Mouse (Mus musculus) right cerebral cortex, adult 2 months (tissue): ENCODE measurements around the gene Slc39a11.

Experiments
- DNase-seq, 2 experiments: peaks; one replicate each; pipeline ENCODE4 v3.0.0; 2021 to 2022; ENCODE audit warnings: low spot score in 2 of 2

The Slc39a11 gene

DNA sequence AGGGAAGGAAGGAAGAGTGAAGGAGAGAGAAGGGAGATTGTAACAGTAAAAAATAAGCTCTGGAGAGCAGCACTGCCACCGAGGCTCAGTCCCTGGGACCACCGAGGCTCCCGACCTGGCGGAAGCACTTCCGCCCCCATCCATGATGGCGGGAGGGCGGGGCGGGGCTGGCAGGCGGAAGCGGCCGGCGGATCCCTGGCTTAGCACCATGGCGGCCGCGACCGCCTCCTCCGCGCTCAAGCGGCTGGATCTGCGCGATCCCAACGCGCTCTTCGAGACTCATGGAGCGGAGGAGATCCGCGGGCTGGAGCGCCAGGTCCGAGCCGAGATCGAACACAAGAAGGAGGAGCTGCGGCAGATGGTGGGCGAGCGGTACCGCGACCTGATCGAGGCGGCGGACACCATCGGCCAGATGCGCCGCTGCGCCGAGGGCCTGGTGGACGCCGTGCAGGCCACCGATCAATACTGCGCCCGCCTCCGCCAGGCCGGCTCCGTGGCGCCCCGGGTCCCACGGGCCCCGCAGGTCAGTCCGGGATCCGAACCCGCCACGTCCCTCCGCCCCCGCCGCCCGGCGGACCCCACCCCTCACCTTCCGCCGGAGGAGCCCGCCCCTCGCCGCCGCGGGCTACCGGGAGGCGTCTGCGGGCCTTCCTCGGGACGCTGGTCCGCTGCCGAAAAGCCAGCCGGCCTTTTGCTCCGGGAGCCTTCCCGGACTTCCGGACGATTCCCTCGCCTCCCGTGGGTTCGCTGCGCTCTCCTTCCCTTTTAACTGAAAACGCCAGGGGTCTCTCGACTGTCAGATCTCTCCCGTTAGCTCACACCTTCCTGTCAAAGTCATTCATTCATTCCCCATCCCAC is at the start of gene Slc39a11:
Slc39a11 (minus strand) TSS at position 727 of the 858 bp plus-strand sequence.
- DNase-seq, result peak in 1 of 2 experiments; percentile 74

DNA sequence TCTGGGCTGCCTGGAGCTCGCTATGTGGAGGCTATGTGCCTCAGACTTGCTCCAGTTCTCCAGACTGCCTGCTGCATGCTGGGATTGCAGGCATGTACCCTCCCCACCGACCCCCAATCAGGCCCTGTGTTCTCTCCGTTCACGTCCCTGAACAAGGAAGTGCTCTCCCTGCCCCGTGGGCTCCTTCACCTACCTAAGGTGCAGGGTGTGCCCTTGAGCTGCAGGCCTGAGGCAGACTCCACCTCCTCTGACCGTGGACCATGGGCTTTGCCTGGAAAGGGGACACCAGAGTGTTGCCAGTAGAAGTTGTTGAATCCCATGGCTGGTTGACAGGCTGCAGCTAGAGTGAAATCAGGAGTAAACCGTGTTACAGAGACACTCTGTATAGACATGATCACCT is 49.8 kb upstream of the Slc39a11 start:
- no peak for DNase-seq

DNA sequence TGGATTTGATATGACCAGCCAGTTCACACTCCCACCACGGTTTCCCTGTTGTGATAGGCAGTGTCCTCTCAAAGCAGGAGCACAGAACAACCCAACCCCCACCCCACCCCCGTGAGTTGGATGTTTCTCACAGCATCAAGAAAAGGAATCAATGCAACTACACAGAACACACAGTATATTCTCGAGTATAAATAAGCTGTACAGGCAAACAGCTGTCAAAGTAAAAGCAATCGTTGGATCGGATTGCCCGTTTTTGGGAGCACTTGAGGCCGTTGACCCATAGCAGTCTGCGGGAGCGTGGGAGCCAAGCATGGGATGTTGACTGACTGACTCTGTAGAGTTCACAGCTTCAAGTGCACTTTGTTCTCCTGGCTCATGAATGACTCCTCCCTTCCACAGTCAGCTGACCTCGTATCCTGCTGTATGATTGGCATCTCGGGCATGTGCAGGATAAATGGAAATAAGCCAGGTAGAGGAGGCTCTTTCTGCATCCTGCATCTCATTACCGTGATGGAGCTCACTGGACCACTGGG is 48.2 kb upstream of the Slc39a11 start:
- no peak for DNase-seq

DNA sequence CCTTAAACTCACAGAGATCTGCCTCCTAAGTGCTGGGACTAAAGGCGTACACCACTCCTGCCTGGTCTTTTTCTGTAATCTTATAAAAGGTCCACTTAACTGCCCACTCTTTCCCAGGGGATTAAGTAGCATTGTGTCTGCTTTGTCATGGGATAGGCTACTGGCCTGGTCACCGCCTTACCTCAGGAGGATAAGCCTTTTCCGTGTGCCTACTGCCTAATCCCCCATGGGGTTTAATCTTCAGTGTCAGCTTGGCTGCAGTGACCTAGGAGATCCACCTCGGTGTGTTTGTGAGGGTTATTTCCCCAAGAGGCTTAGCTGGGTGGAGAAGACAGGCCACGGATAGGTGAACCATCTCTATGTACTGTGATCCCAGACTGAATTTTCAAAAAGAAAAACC is 47.7 kb upstream of the Slc39a11 start:
- no peak for DNase-seq

DNA sequence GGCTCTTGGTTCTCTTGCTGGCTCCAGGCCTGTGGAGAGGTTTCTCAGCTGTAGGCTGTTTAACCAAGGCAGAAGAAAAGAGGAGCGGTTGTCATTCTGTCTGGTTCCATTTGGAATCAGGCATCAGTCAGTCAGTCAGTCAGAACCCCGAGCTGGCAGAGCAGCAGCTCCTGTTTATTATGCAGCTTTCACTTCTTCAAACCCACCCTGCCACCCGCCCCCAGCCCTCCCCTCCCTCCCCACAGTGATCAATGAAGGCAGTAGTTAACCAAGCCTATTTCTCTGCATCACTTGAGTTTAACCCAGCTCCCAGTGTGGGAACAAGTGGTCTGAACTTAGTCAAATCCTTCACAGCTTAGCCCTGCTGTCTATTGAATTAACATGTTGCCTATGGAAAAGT is 42.0 kb upstream of the Slc39a11 start:
- no peak for DNase-seq

DNA sequence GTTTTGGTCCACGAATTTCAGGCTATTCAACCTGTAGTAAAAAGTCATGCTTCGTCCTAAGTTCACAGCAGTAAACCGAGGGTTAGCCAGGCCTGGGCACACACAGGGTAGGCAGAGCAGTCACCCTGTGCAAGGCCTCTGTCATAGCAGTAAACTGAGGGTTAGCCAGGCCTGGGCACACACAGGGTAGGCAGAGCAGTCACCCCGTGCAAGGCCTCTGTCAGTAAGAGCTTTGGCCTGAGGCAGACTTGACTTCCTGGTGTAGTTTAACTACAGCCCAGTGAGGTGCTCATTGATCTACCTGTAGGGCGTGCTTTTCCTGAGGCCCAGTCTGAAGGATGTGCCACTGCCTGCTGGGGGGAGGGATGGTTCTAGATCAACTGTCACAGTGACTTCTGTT is 41.4 kb upstream of the Slc39a11 start:
- no peak for DNase-seq

DNA sequence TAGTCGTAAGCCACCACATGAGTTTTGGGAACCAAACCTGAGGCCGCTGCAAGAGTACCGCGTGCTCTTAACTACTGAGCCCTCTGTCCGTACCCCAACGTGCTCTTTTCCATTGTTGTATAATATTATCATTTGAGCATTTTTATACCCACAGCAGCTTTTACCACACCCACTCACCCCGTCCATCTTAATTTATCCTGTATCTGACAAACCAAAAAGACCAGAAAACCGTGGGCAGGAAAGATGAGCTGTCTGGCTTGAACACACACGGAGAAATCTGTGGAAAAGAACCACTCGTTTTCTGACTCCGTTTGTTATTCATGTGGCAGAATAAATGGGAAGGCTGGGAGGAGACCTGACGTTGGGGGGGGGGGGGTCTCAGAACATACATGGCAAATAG is 40.6 kb upstream of the Slc39a11 start:
- peak; percentile 55 to 56 for DNase-seq

DNA sequence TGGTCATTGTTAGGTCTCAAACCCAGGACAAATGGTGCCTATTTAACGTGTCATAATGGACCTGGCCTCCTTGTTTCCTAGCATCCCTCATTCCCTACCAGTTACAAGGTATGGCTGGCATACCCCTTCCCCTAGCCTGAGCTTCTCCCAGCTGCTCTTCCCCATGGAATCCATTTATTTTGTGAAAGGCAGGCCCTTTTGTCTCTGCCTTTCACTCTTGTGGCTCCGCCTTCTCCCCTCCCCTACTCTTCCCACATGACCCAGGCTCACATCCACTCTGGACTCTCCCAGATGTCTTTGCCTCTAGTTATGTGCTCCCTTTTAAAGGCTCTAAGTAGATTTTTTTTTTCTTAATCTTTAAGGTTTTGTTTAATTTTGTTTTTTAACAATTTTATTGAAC is 37.2 kb upstream of the Slc39a11 start:
- DNase-seq, result no peak

DNA sequence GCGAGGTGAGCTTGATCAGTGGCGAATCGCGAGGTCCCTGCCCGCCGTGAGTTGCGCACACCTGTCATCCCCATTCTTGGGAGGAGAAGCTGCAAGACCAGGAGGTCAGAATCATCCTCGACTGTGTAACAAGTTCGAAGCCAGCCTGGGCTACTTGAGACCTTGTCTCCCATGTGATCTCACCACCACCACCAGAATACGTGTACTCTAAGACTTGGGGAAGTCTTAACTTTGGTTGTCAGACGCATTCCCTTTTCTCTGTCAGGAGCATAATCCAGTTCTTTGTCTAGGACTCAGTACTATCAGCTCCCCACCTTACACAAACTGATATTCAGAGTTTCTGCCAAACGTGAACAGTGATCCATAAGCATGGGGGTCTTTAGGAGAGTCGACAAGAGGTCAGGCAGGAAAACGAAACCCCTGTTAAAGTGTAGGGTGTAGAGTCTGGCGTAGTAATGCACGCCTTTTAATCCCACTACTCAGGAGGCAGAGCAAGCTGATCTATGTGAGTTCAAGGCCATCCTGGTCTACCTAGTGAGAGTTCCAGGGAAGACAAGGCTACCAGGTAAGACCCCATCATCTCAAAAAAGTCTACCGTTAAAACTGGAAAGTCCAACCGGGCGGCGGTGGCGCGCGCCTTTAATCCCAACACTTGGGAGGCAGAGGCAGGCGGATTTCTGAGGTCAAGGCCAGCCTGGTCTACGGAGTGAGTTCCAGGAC is 35.0 kb upstream of the Slc39a11 start:
- DNase-seq, result no peak

DNA sequence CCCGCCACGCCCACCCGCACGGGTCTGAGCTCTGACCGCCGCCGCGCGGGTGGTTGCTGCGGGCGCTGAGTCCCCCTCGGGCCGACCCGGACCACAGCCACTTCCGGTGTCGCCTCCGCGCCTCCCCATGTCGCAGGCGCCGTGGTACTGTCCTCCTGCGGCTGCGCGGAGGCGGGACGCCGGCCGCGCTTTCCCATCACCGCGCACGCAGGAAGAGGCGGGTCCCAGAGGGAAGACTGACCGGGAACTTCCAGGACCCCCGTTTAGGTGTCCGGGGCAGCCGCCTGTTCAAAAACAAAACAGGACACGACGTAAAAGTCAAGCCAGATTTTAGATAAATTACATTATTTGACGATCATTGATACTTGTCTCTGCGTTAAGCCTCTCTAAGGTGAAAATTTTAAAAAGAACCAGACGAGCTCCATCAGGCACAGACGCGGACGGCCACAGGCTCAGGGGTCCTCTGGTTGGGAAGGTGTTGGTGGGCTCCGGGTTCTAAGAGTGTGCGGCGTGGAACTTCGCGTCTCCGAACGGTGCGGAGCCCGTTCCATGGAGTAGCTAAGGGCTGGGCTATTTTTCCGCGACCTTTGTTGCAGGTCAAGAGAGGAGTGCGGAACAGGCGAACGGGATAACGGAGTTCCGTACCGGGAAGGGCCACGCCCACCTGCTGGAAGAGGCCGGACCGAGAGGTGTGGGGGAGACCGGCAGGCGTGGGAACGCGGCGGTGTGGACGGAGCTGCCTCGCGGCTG is 34.3 kb upstream of the Slc39a11 start, which contains the start of the genes Fam104a and D11Wsu47e:
Fam104a (minus strand) TSS at position 199 of the 750 bp plus-strand sequence.
D11Wsu47e (plus strand) TSS at position 456 of the 750 bp plus-strand sequence.
- DNase-seq, result peak; percentile 96

DNA sequence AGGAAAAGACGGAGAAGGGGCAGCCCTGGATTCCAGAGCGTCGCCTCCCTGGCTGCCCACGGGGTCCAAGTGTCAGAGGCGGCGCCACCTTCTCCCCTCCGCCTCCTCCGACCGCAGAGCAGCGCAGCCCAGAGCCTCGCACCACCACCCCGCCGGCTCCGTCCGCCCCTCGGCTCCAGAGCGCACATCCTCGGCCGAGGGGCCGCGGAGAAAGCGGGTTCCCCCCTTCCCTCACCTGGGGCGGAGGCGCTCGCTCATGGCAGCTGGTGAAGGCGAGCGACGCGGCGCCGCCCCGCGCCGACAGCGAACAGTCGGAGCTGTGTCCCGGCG is 33.7 kb upstream of the Slc39a11 start:
- no peak for DNase-seq

DNA sequence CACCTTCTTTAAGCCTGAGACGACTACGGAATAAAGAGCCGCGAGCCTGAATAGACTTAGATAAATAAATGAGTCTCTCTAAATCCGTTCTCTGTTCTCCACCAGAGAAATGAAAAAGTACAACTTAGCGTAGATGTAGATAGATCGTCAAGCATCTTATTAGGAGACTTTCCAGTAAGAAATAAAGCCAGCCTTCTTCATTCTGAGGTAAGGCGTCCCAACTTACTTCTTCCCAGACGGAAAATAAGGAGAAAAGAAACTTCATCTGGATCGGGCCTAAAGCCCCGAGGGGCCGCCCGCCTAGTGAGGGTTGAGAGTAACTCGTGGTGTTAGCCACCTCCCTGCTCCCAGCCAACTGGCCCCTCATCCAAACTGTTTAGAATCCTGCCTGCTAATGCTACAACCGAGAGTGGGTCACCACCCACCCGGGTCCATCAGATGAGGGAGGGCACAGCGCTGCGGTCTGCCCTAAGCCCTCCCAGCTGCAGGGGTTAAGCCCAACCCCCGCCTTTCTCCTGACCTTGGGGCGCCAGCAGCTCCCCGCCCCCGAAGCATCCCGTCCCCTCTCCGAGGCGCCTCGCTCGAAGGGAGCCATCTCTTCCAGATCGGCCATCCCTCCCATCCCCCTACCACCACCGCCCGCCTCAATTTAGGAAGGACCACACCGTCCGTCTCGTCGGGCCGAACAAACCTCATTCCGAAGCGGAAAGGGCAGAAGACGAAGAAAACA is 33.2 kb upstream of the Slc39a11 start:
- no peak for DNase-seq

DNA sequence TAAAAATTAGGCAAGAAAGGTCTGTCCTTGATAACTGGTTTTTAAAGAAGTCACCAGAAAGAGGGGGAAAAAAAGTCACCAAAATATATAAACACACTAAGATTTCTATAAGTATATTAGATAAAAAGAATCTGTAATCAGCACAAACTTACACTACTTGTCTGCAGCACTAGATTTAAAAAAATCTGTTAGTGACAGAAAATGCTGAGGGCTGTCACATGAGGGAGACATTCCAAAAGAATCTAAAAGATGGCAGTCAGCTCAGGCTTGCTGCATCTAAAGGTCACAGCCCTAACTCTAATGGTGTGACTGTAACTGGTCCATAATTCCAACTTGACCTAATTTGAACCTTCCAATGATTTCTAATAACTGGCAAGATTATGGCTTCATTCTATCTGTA is 32.1 kb upstream of the Slc39a11 start:
- no peak for DNase-seq

DNA sequence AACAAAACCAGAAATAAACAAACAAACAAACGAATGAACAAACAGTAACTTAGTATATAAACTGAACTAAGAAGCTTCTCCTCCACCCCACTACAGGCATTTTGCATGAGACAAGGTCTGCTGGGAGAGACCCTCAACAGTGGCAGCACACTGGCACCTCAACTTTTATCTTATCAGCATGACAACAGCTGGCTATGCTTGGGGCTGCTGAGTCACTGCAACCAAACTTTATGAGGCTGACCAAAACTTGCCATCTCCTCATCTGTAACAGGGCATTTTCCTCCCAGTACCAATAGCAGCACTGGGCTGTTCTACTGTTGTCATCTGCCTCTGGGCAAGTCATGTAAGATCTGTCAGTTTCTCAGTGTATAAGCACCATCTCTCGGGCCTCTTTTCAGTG is 31.1 kb upstream of the Slc39a11 start:
- DNase-seq, result no peak

DNA sequence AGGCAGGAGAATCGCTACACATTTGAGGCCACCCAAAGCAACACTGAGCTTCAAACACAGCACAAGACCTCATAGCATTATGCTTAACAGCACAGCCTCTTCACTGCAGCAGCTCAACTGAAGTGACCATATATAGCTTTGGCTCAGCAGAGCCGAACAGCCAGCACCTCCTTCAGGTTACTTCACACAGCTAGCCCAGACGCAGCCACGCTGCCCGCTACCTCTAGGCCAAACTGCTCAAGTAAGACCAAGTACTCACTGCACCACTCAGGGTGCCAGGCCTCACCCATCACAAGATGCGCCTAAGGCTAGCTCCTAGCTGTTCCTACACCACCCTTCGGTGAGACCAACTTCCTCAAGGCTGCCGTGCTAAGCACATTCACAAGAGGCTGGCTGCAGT is 28.5 kb upstream of the Slc39a11 start:
- DNase-seq, result no peak

DNA sequence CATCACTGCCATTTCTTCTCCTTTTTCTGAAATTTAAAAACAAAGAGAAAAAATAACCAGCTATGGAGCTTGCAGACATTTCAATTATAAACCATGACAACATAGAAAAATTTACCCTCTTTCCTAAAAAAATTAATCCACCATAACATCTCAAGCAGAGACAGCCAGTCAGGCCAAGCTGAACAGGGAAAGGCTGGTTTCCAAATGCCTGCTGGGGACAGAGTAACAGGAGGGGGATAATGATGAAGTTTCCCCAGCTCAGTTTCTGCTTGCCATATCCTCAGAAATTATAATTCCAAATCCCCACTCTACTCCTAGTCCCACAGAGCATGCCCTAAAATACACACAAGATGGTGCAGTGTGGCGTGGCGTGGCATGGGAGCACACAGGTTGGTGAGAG is 27.5 kb upstream of the Slc39a11 start:
- DNase-seq, result no peak

DNA sequence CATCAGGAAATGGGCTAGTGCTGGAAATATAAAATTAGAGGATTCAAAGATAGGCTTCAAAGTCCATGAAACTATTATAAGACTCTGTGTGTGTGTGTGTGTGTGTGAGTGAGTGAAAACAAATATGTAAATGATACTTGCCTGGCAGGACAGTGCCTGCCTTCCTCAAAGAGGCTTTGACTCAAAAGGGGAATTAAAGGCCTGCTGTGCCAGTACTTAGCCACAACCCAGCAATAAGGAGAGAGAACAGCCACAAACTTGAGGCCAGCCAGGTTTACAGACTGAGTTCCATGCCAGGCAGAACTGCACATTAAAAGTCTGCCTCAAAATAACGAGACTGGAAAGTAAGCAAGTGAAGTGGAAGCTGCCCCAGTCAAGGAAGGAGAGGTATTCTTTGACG is 27.0 kb upstream of the Slc39a11 start:
- DNase-seq, result no peak

DNA sequence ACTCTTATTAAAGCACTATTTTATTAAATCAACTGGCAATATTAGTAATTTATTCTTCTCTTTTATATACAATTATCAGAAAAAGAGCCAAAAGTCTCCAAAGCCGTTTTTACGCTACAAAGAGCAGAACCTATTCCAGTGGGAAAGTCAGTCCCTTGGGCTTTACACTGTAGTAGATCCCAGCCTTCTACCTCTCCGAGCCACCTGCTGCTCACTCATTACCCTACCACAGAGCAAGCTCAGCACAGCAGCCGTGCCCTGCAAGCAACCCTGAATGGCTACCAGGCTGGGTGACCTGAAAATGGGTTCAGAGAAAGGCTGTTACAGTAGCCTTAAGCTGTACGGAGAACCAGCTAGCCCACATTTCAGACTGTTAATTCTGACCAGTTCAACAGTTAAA is 24.7 kb upstream of the Slc39a11 start:
- DNase-seq, result no peak

DNA sequence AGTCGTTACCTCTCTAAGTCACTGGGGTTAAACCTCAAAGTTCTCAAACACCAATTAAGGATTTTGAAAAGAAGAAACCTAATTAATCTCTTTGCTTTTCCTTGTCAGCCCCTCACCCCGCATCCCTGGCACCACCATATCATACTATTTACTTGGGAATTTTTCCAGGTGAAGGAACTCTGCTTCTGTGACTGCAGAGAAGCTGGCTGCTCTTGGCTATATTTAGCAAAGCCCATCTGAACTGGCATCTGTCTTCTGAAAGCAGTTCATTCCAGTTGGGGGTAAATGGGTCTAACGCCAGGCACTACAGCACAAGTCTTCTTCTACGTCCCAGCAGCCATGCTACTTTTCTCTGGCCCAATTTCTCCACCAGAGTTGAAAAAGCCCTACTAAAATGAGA is 23.7 kb upstream of the Slc39a11 start:
- no peak for DNase-seq

DNA sequence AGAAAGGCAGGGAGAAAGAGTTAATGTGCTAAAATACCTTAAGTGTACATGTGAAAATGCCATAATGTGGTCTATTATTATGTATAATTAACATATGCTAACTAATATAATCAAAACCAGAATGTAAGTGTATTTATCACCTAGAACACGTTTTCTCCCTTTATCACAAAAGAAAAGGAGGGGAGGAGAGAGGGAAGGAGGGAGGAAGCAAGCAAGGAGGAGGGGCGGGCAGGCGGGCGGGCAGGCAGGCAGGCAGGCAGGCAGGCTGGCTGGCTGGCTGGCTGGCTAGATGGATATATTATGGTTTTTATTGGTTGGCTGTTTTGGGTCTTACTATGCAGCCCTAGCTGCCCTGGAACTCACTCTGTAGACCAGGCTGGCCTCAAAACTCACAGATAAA is 19.8 kb upstream of the Slc39a11 start:
- DNase-seq, result no peak

DNA sequence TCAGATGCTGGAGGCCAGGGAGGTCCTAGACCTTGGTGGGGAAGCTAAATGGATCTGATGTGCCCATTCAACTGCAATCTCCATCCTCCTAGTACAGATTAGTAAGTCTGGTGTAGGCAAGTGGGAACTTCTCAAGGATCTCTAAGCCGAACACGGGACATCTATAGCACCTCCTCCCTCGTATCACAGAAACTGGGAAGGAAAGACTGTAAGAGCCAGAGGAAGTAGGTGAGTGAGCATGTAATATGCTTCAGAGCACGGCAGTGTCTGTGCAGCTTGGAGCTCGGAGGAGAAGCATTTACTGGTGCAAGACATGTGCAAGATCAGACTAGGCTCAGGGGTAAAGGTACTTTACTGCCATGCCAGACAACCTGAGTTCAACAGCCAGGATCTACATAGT is 19.0 kb upstream of the Slc39a11 start:
- no peak for DNase-seq

DNA sequence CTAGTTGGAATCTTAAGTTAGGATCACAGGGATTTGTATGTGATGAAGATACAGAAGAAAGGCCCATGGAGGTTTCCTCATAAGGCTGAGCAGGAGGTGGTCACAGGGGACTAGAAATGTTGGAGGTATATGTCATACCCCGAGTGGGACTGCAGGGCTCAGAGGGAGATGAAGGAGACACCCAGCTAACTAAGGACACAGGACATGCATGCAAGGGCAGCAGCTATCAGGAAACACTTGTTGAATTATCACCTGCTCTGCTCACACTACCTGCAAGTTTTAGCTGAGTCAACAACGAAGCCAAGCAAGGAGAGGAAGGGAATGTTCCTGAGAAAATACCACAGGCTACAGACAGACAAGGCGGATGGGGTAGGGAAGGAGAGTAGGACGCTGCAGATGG is 17.8 kb upstream of the Slc39a11 start:
- no peak for DNase-seq
